Mouse (Mus musculus) ES-E14 (cell line): ENCODE measurements around the gene Elmo3. TPM values are rescaled to one million over a fixed set of nuclear protein-coding genes. Genes with fewer than 3 reads are reported as not detected.
"Not testable (repeated sequence)": the region's sequence is repeated elsewhere in the genome, so short reads cannot be mapped to it uniquely, and the experiment has no call there.

Experiments
- DNase-seq: peaks from one replicate; pipeline ENCODE4 v3.0.0-alpha.2; 2013; ENCODE audit warnings: low read depth, low spot score
- H3K27ac ChIP-seq: 2 replicates; pipeline ENCODE4 v1.5.1; 2012; ENCODE audit warnings: low read depth, mild to moderate bottlenecking, low read length, moderate library complexity, mixed read lengths; ENCODE audit not compliant: poor library complexity, insufficient read depth, severe bottlenecking
- H3K36me3 ChIP-seq: 2 replicates; pipeline ENCODE4 v1.6.1; 2012; ENCODE audit warnings: mild to moderate bottlenecking, low read length, moderate library complexity, mixed read lengths; ENCODE audit not compliant: control insufficient read depth, poor library complexity, insufficient read depth, severe bottlenecking
- H3K4me1 ChIP-seq, 2 experiments: fragments of 150-350 bp in 1 of 2; sonication (generic) in 1 of 2; 2 replicates each; pipeline ENCODE4 v1.6.1; 2012; ENCODE audit warnings: low read length in 2 of 2, mild to moderate bottlenecking in 1 of 2, mixed read lengths in 1 of 2; ENCODE audit not compliant: control insufficient read depth in 2 of 2, insufficient read depth in 2 of 2, poor library complexity in 1 of 2
- H3K4me3 ChIP-seq, 2 experiments: fragments of 150-350 bp in 1 of 2; sonication (generic) in 1 of 2; 2 replicates each; pipeline ENCODE4 v1.5.1; 2012; ENCODE audit warnings: low read length in 2 of 2, low read depth in 1 of 2, mild to moderate bottlenecking in 1 of 2, mixed read lengths in 1 of 2; ENCODE audit not compliant: insufficient read depth in 1 of 2, poor library complexity in 1 of 2, severe bottlenecking in 1 of 2
- H3K9ac ChIP-seq: 2 replicates; pipeline ENCODE4 v1.6.1; 2012; ENCODE audit warnings: low read depth, mild to moderate bottlenecking, low read length, mixed read lengths; ENCODE audit not compliant: poor library complexity, insufficient read depth, severe bottlenecking
- H3K9me3 ChIP-seq: fragments of 150-350 bp; sonication (generic); 2 replicates; pipeline ENCODE4 v1.6.1; 2012; ENCODE audit warnings: low read depth, mild to moderate bottlenecking, low read length; ENCODE audit not compliant: control insufficient read depth, insufficient read depth
- CHD2 ChIP-seq: IDR thresholded peaks from 2 replicates; pipeline ENCODE4 v1.6.1; 2014; ENCODE audit warnings: mild to moderate bottlenecking, low read depth, low read length, inconsistent platforms
- HCFC1 ChIP-seq: IDR thresholded peaks from 2 replicates; pipeline ENCODE4 v1.6.1; 2012; ENCODE audit warnings: low read length, inconsistent platforms, borderline replicate concordance; ENCODE audit not compliant: insufficient read depth
- MAFK ChIP-seq: IDR thresholded peaks from 2 replicates; pipeline ENCODE4 v1.6.1; 2014; ENCODE audit warnings: mild to moderate bottlenecking, low read depth, low read length, inconsistent platforms; ENCODE audit not compliant: insufficient read depth
- ZC3H11A ChIP-seq: IDR thresholded peaks from 2 replicates; pipeline ENCODE4 v1.6.1; 2012; ENCODE audit warnings: low read depth, mild to moderate bottlenecking, inconsistent platforms, low read length, borderline replicate concordance
- ZNF384 ChIP-seq: IDR thresholded peaks from 2 replicates; pipeline ENCODE4 v1.6.1; 2012; ENCODE audit warnings: low read depth, low read length, inconsistent platforms
- in situ Hi-C, 2 experiments: fragments of 600-800 bp; cut with MboI; formaldehyde crosslinking; loops; one replicate each; pipeline ENCODE4 v1.15.1; 2025; ENCODE audit warnings: low sequenced_read_pairs in 2 of 2, inconsistent platforms in 1 of 2; ENCODE audit not compliant: unreplicated experiment in 2 of 2
- total RNA-seq: library from RNA; depleted of rRNA; stranded (reverse); fragments of 300-350 nt; gene quantifications from 2 replicates; pipeline ENCODE4 v1.2.3, GENCODE M21; 2012

The Elmo3 gene
- total RNA-seq, 1 experiment: 3.5 TPM

DNA sequence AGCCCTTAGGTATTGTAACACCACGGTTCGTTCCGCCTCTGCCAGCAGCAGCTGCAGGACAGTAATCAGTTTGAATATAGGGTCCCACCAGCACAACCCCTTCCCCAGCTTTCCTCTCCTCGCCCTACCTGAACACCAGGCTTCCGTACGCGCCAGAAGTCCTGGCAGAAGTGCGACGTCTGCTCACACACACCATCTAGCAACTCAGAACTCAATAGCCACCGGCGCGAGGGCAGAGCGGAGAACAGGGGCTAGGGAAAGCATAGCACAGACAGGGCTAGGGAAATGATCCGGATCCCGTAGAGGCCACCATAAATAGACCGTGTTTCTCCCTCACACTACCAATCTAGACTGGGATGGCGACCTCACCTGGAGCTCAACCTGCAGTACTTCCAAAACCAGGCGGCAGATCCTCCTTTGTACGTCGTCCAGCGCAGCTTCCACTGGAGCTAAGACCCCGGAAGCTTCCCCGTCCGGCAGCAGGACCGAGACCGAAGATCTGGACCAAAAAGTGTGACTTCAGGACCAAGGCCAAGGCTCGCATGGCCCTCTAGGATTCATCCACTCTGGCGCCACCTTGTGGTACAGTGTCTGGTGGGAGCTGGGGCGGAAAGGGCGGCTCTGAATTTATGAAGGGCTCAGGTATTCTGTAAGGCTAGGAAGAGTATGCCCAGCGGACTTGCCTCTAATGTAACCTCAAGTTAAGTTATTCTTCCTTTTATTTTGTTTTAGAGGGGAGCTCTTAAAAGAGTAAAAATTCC, 14.7 kb upstream of the Elmo3 start:
- H3K36me3 ChIP-seq: no peaks in the 10 kb centered on the region; the same call in 1 of the 2 replicates
- H3K4me3 ChIP-seq: peak overlapping the region; percentile 76 to 83
- H3K27ac ChIP-seq: no peak overlapping the region
- H3K4me1 ChIP-seq: peaks cover under 1 to 33% of the 10 kb centered on the region in 2 experiments; a peak in 3 of 4 replicates
- DNase-seq: peak; percentile 95
- in situ Hi-C loops: no loop called here
- no peaks in the 10 kb centered on the region for H3K9me3 ChIP-seq
- TF ChIP-seq CHD2 (no peak), ZC3H11A (0 out of 2 replicates have a peak, but pooled peaks have one; percentile 39), HCFC1 (0 out of 2 replicates have a peak, but pooled peaks have one; percentile 26)
- H3K9ac ChIP-seq: peak overlapping the region; percentile 2; the same call in 1 of the 2 replicates

- H3K27ac ChIP-seq, H3K9me3 ChIP-seq, H3K4me3 ChIP-seq, H3K36me3 ChIP-seq, in situ Hi-C loops, DNase-seq, H3K9ac ChIP-seq: not testable (repeated sequence)
- H3K4me1 ChIP-seq: peaks cover 2 to 38% of the 10 kb centered on the region in 2 experiments; a peak in 3 of 4 replicates
Measured at GRCm38 (mm10) chr8:105291364-105291763, 14.0 kb upstream of the Elmo3 start.

GRCm38 (mm10) chr8:105291802-105292201, 13.6 kb upstream of the Elmo3 start:
- H3K27ac ChIP-seq, H3K9me3 ChIP-seq, DNase-seq, H3K4me3 ChIP-seq, H3K9ac ChIP-seq, in situ Hi-C loops, H3K36me3 ChIP-seq: not testable (repeated sequence)
- H3K4me1 ChIP-seq: peaks cover 2 to 36% of the 10 kb centered on the region in 2 experiments; a peak in 3 of 4 replicates

DNA sequence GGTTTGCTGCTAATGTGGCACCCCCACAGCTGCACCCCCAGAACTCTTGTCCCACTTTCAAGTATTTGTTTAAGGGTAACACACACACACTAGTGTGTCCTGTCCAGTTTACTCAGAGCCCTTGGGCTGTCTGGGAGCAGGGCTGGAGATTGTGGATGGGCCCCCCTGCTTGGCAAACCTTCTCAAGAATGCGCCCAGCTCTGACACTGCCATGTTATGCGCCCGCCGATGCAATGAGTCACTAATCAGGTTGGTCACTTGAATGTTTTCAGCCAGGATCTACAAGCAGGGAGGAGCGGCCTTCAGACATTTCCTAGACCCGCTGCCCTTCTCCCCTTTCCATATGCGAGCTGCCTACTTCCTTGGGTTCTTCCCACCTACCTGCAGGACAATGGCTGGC, 12.9 kb upstream of the Elmo3 start:
- Histone ChIP-seq H3K4me3 (peak overlapping the region in 1 of 2 experiments; percentile 52; a peak in 1 of 4 replicates), H3K9ac (no peak overlapping the region)

GRCm38 (mm10) chr8:105293405-105293804, 12.0 kb upstream of the Elmo3 start:
- Histone ChIP-seq H3K27ac (no peak overlapping the region), H3K4me3 (peak overlapping the region; percentile 52 to 53; a peak in 3 of 4 replicates), H3K9ac (peak overlapping the region; percentile 21), H3K9me3 (no peaks in the 10 kb centered on the region), H3K4me1 (peaks cover 2 to 37% of the 10 kb centered on the region in 2 experiments; a peak in 3 of 4 replicates), H3K36me3 (no peaks in the 10 kb centered on the region; the same call in 1 of the 2 replicates)
- TF ChIP-seq ZC3H11A (no peak), ZNF384 (no peak), MAFK (no peak), CHD2 (no peak), HCFC1 (no peak)
- no peak for DNase-seq
- in situ Hi-C loops: no loop called here

More for the DNA sequence above, 12.9 kb upstream of the Elmo3 start:
- no peak for TF ChIP-seq CHD2
- TF ChIP-seq ZC3H11A: no peak
- no peak for TF ChIP-seq ZNF384
- no peak for TF ChIP-seq HCFC1
- TF ChIP-seq MAFK: no peak
- no peak for DNase-seq
- no peaks in the 10 kb centered on the region for H3K9me3 ChIP-seq
- H3K36me3 ChIP-seq: no peaks in the 10 kb centered on the region; the same call in 1 of the 2 replicates
- H3K27ac ChIP-seq: no peak overlapping the region
- H3K4me1 ChIP-seq: peaks cover 2 to 36% of the 10 kb centered on the region in 2 experiments; a peak in 3 of 4 replicates
- in situ Hi-C loops: no loop called here
